Mouse (Mus musculus) stomach, postnatal 0 days (tissue): ENCODE data around the gene Olfr878. TPM values are rescaled to one million over a fixed set of nuclear protein-coding genes. Genes with fewer than 3 reads are reported as not detected.

Experiments used
- ATAC-seq: fragments of 200-750 bp; cut with Nextera tagmentation; 2 replicates; pipeline ENCODE4 v1.8.0; 2017; ENCODE audit not compliant: low FRiP score, low TSS enrichment
- DNase-seq: peaks from one replicate; pipeline ENCODE4 v3.0.0-alpha.2; 2016; ENCODE audit warnings: low spot score
- H3K27ac ChIP-seq: fragments of 300-500 bp; sonication (generic); replicated peaks from 2 replicates; pipeline ENCODE4 v1.5.1; 2014; ENCODE audit warnings: mild to moderate bottlenecking, control low read depth
- H3K27me3 ChIP-seq: fragments of 300-500 bp; sonication (generic); 2 replicates; pipeline ENCODE4 v1.6.1; 2014; ENCODE audit warnings: low read length; ENCODE audit not compliant: control insufficient read depth, insufficient read depth
- H3K36me3 ChIP-seq: fragments of 300-500 bp; sonication (generic); 2 replicates; pipeline ENCODE4 v1.6.1; 2014; ENCODE audit warnings: low read length, mixed read lengths; ENCODE audit not compliant: control insufficient read depth, insufficient read depth
- H3K4me1 ChIP-seq: fragments of 300-500 bp; sonication (generic); replicated peaks from 2 replicates; pipeline ENCODE4 v1.6.1; 2014; ENCODE audit warnings: antibody characterized with exemption; ENCODE audit not compliant: control insufficient read depth, insufficient read depth
- H3K4me2 ChIP-seq: fragments of 300-500 bp; sonication (generic); replicated peaks from 2 replicates; pipeline ENCODE4 v1.6.1; 2014; ENCODE audit warnings: low read depth, mild to moderate bottlenecking, control low read depth, moderate library complexity
- H3K4me3 ChIP-seq: fragments of 300-500 bp; sonication (generic); 2 replicates; pipeline ENCODE4 v1.5.1; 2014; ENCODE audit warnings: low read depth, low read length, control low read depth
- H3K9ac ChIP-seq: fragments of 300-500 bp; sonication (generic); 2 replicates; pipeline ENCODE4 v1.6.1; 2014; ENCODE audit warnings: mild to moderate bottlenecking, low read length, control low read depth, mixed read lengths
- H3K9me3 ChIP-seq: fragments of 300-500 bp; sonication (generic); 2 replicates; pipeline ENCODE4 v1.6.1; 2016; ENCODE audit warnings: low read length; ENCODE audit not compliant: control insufficient read depth
- CTCF ChIP-seq: IDR thresholded peaks from 2 replicates; pipeline ENCODE4 v1.5.1; 2016; ENCODE audit warnings: antibody characterized with exemption, low read depth, mild to moderate bottlenecking, moderate library complexity
- EP300 ChIP-seq: optimal IDR thresholded peaks from 2 replicates; pipeline ENCODE3; 2016; ENCODE audit warnings: antibody characterized with exemption
- WGBS: fragments of 180-500 bp; shearing (Covaris S2); extraction: QIAGEN DNeasy Blood & Tissue Kit; methylation state at CpG from one replicate; pipeline ENCODE4 v1.1.7; 2014; 5-methylcytosine and 5-hydroxymethylcytosine counted together
- polyA plus RNA-seq: library from polyadenylated mRNA; unstranded; fragments of >200 nt; fragmentation: Nextera tagmentation; extraction: Ambion mirVana; gene quantifications from 2 replicates; pipeline ENCODE4 v1.2.1, GENCODE M21; 2015

Olfr878 gene
- polyA plus RNA-seq, 1 experiment from 2014 or later = not detected

GRCm38 (mm10) chr9:37934146-37934545 lies 16.5 kb downstream of the Olfr878 start:
- Histone ChIP-seq H3K27me3 (no peaks in the 10 kb centered on the region), H3K4me2 (no peak overlapping the region), H3K4me3 (no peak overlapping the region), H3K36me3 (no peaks in the 10 kb centered on the region), H3K4me1 (no peaks in the 10 kb centered on the region), H3K9me3 (no peaks in the 10 kb centered on the region), H3K9ac (no peak overlapping the region), H3K27ac (no peak overlapping the region)
- DNase-seq = no peak
- ATAC-seq = no peak
- TF ChIP-seq CTCF (no peak), EP300 (no peak)

GRCm38 (mm10) chr9:37941167-37941566 lies 23.5 kb downstream of the Olfr878 start:
- no peaks in the 10 kb centered on the region for H3K4me1 ChIP-seq
- H3K27ac ChIP-seq = no peak overlapping the region
- 94% methylated on average over 2 of the region's 2 CpGs for WGBS
- TF ChIP-seq CTCF (no peak), EP300 (no peak)
- no peak for DNase-seq
- no peak overlapping the region for H3K4me3 ChIP-seq
- no peak for ATAC-seq
- H3K9ac ChIP-seq = no peak overlapping the region
- H3K9me3 ChIP-seq = no peaks in the 10 kb centered on the region
- no peaks in the 10 kb centered on the region for H3K27me3 ChIP-seq
- H3K36me3 ChIP-seq = no peaks in the 10 kb centered on the region
- no peak overlapping the region for H3K4me2 ChIP-seq

Other genes with a start within 250 kb of the Olfr878 start
- gene Panx3, start 248.6 kb upstream of the Olfr878 start, polyA plus RNA-seq = 0.15 TPM in 1 of 2 replicates, not detected in the other
- gene Olfr160, start 201.6 kb upstream of the Olfr878 start, polyA plus RNA-seq = 0.04 TPM in 1 of 2 replicates, not detected in the other
- not detected in 2 replicates for gene Olfr874, start 172.7 kb upstream of the Olfr878 start, polyA plus RNA-seq
- not detected in 2 replicates for gene Olfr875, start 146.0 kb upstream of the Olfr878 start, polyA plus RNA-seq
- not detected in 2 replicates for gene Olfr876, start 114.8 kb upstream of the Olfr878 start, polyA plus RNA-seq
- 0.04 TPM in 1 of 2 replicates, not detected in the other for gene Olfr877, start 63.6 kb upstream of the Olfr878 start, polyA plus RNA-seq
- 0.01 TPM in 1 of 2 replicates, not detected in the other for gene Olfr145, start 21.1 kb upstream of the Olfr878 start, polyA plus RNA-seq
- gene Olfr881, start 74.0 kb downstream of the Olfr878 start, polyA plus RNA-seq = not detected in 2 replicates
- not detected in 2 replicates for gene Olfr883, start 108.0 kb downstream of the Olfr878 start, polyA plus RNA-seq
- gene Olfr884, start 128.7 kb downstream of the Olfr878 start, polyA plus RNA-seq = not detected in 2 replicates
- not detected in 2 replicates for gene Olfr885, start 143.5 kb downstream of the Olfr878 start, polyA plus RNA-seq
- not detected in 2 replicates for gene Olfr887, start 166.2 kb downstream of the Olfr878 start, polyA plus RNA-seq
- gene Olfr888, start 190.3 kb downstream of the Olfr878 start, polyA plus RNA-seq = not detected in 2 replicates
- 0.02 and 0.05 TPM in 2 replicates for gene Olfr889, start 197.4 kb downstream of the Olfr878 start, polyA plus RNA-seq
- 0.04 and 0.06 TPM in 2 replicates for gene Olfr890, start 224.7 kb downstream of the Olfr878 start, polyA plus RNA-seq